ENCODE assay signal across 8 mouse cellular contexts in genomic region chr10:120209539-120209925, GRCm38 (mm10). TPM values are rescaled to one million over a fixed set of nuclear protein-coding genes. Genes with fewer than 3 reads are reported as not detected.
DNase-seq lines count a peak whose midpoint lies in the region; ATAC-seq and TF ChIP-seq lines count a peak whose summit lies in the region.

No protein-coding gene starts in this region.

- no peak for TF ChIP-seq POLR2A in spleen, adult 2 months (IDR thresholded peaks at IDR 0.05; ENCODE audit: low read depth, low read length)

- H3K4me1 ChIP-seq in spleen, adult 2 months (ENCODE audit: control insufficient read depth, insufficient read depth, insufficient read length) = peaks cover 3% of the 10 kb centered on the region; the same call in 1 of the 2 replicates
- no peaks in the 10 kb centered on the region for H3K4me1 ChIP-seq in embryonic facial prominence, embryonic 14.5 days (ENCODE audit: control insufficient read depth, insufficient read depth, low read length)
- no peaks in the 10 kb centered on the region for H3K4me1 ChIP-seq in intestine, postnatal 0 days (replicated peaks; ENCODE audit: control insufficient read depth, insufficient read depth, low read length)
- peaks cover 10% of the 10 kb centered on the region for H3K4me1 ChIP-seq in neural tube, embryonic 13.5 days (replicated peaks)

- H3K4me2 ChIP-seq in embryonic facial prominence, embryonic 14.5 days (ENCODE audit: low read depth, low read length) = peak overlapping the region; percentile 58
- peak overlapping the region; percentile 67 for H3K4me2 ChIP-seq in intestine, postnatal 0 days (replicated peaks; ENCODE audit: low read depth)
- H3K4me2 ChIP-seq in neural tube, embryonic 13.5 days = peak overlapping the region; percentile 79

- H3K27me3 ChIP-seq in spleen, adult 2 months (ENCODE audit: control insufficient read depth, insufficient read depth, low read length) = no peaks in the 10 kb centered on the region
- H3K27me3 ChIP-seq in embryonic facial prominence, embryonic 14.5 days (replicated peaks; ENCODE audit: control insufficient read depth, insufficient read depth, low read length) = no peaks in the 10 kb centered on the region
- H3K27me3 ChIP-seq in intestine, postnatal 0 days (replicated peaks; ENCODE audit: control insufficient read depth, insufficient read depth, low read length) = no peaks in the 10 kb centered on the region
- no peaks in the 10 kb centered on the region for H3K27me3 ChIP-seq in neural tube, embryonic 13.5 days

- 8% methylated on average over 6 of the region's 6 CpGs for WGBS in spleen, adult 2 months
- WGBS in embryonic facial prominence, embryonic 14.5 days = 49% methylated on average over 6 of the region's 6 CpGs
- WGBS in intestine, postnatal 0 days = 45% methylated on average over 6 of the region's 6 CpGs
- 81% methylated on average over 6 of the region's 6 CpGs for WGBS in neural tube, embryonic 13.5 days

- peak overlapping the region; percentile 41 for H3K4me3 ChIP-seq in spleen, adult 2 months (ENCODE audit: extremely low read depth, insufficient read depth, insufficient read length)
- peak overlapping the region; percentile 98 for H3K4me3 ChIP-seq in embryonic facial prominence, embryonic 14.5 days (ENCODE audit: low read depth, low read length)
- peak overlapping the region; percentile 99 for H3K4me3 ChIP-seq in intestine, postnatal 0 days (ENCODE audit: low read depth, low read length)
- H3K4me3 ChIP-seq in neural tube, embryonic 13.5 days = peak overlapping the region; percentile 95

- peak overlapping the region; percentile 84 for H3K9ac ChIP-seq in embryonic facial prominence, embryonic 14.5 days (ENCODE audit: low read depth, low read length)
- peak overlapping the region; percentile 76; the same call in 1 of the 2 replicates for H3K9ac ChIP-seq in intestine, postnatal 0 days (ENCODE audit: low read depth, low read length)
- H3K9ac ChIP-seq in neural tube, embryonic 13.5 days = peak overlapping the region; percentile 85

- peaks cover 1% of the 10 kb centered on the region for H3K36me3 ChIP-seq in spleen, adult 2 months (ENCODE audit: control insufficient read depth, insufficient read depth, low read length)
- no peaks in the 10 kb centered on the region; the same call in 1 of the 2 replicates for H3K36me3 ChIP-seq in embryonic facial prominence, embryonic 14.5 days (ENCODE audit: control insufficient read depth, insufficient read depth, low read length)
- no peaks in the 10 kb centered on the region for H3K36me3 ChIP-seq in intestine, postnatal 0 days (ENCODE audit: control insufficient read depth, insufficient read depth)
- no peaks in the 10 kb centered on the region for H3K36me3 ChIP-seq in neural tube, embryonic 13.5 days

- peaks cover 3% of the 10 kb centered on the region; the same call in 1 of the 2 replicates for H3K9me3 ChIP-seq in embryonic facial prominence, embryonic 14.5 days (ENCODE audit: control insufficient read depth, low read length)
- H3K9me3 ChIP-seq in intestine, postnatal 0 days (ENCODE audit: control insufficient read depth) = no peaks in the 10 kb centered on the region
- H3K9me3 ChIP-seq in neural tube, embryonic 13.5 days = peaks cover 4% of the 10 kb centered on the region; the same call in 1 of the 2 replicates

- no peak for TF ChIP-seq CTCF in spleen, adult 2 months (IDR thresholded peaks at IDR 0.05; ENCODE audit: extremely low read depth, insufficient read depth, insufficient read length, insufficient replicate concordance)
- no peak for TF ChIP-seq CTCF in intestine, postnatal 0 days (IDR thresholded peaks at IDR 0.05; ENCODE audit: low read depth)

- H3K27ac ChIP-seq in spleen, adult 2 months (ENCODE audit: insufficient read depth, low read length) = no peak overlapping the region
- no peak overlapping the region for H3K27ac ChIP-seq in embryonic facial prominence, embryonic 14.5 days (replicated peaks; ENCODE audit: low read depth, low read length)
- peak overlapping the region; percentile 11; the same call in 1 of the 2 replicates for H3K27ac ChIP-seq in intestine, postnatal 0 days (ENCODE audit: low read depth, low read length)
- H3K27ac ChIP-seq in neural tube, embryonic 13.5 days (replicated peaks) = no peak overlapping the region

- no peak for ATAC-seq in embryonic facial prominence, embryonic 14.5 days (ENCODE audit: low read depth)
- ATAC-seq in intestine, postnatal 0 days = peak; percentile 39; the same call in 1 of the 2 replicates
- ATAC-seq in neural tube, embryonic 13.5 days (ENCODE audit: low read depth) = no peak

- no peak for DNase-seq in spleen, adult 2 months (ENCODE audit: low read depth in 1 of 2, low spot score in 2 of 2)
- no peak for DNase-seq in spleen, postnatal 36 days (ENCODE audit: low spot score in 2 of 2)
- DNase-seq in embryonic facial prominence, embryonic 14.5 days (ENCODE audit: low spot score) = no peak
- no peak for DNase-seq in urinary bladder, postnatal 14 days (ENCODE audit: low spot score)
- no peak for DNase-seq in left cerebral cortex, adult 9 months (ENCODE audit: low spot score in 2 of 2)
- no peak for DNase-seq in frontal cortex, postnatal 10 days (ENCODE audit: low spot score in 2 of 2)

RNA-seq across cellular contexts. Expression of gene Irak3, which starts 7.6 kb away (rescaled TPM):
- polyA plus RNA-seq in spleen, adult 2 months (2012; rRNA removed) = 5.3 and 5.9 TPM in 2 replicates
- 4.1 and 4.2 TPM in 2 replicates for polyA plus RNA-seq in embryonic facial prominence, embryonic 14.5 days (2014; fragmentation: Nextera tagmentation; extraction: Ambion mirVana)
- polyA plus RNA-seq in intestine, postnatal 0 days (2015; fragmentation: Nextera tagmentation; extraction: Ambion mirVana) = 0.81 and 0.95 TPM in 2 replicates
- polyA plus RNA-seq in neural tube, embryonic 13.5 days (2015; fragmentation: Nextera tagmentation; extraction: Ambion mirVana) = 0.71 and 0.73 TPM in 2 replicates

RNA-seq across cellular contexts. Expression of gene Tmbim4, which starts 8.1 kb away (rescaled TPM):
- polyA plus RNA-seq in spleen, adult 2 months (2012; rRNA removed) = 110 and 156 TPM in 2 replicates
- polyA plus RNA-seq in embryonic facial prominence, embryonic 14.5 days (2014; fragmentation: Nextera tagmentation; extraction: Ambion mirVana) = 105 and 122 TPM in 2 replicates
- polyA plus RNA-seq in intestine, postnatal 0 days (2015; fragmentation: Nextera tagmentation; extraction: Ambion mirVana) = 241 and 243 TPM in 2 replicates
- polyA plus RNA-seq in neural tube, embryonic 13.5 days (2015; fragmentation: Nextera tagmentation; extraction: Ambion mirVana) = 116 and 120 TPM in 2 replicates

RNA-seq across cellular contexts. Expression of gene Llph, which starts 17.3 kb away (rescaled TPM):
- 2.8 and 3.0 TPM in 2 replicates for polyA plus RNA-seq in spleen, adult 2 months (2012; rRNA removed)
- polyA plus RNA-seq in embryonic facial prominence, embryonic 14.5 days (2014; fragmentation: Nextera tagmentation; extraction: Ambion mirVana) = 43.6 and 44.4 TPM in 2 replicates
- 40.6 and 49.3 TPM in 2 replicates for polyA plus RNA-seq in intestine, postnatal 0 days (2015; fragmentation: Nextera tagmentation; extraction: Ambion mirVana)
- polyA plus RNA-seq in neural tube, embryonic 13.5 days (2015; fragmentation: Nextera tagmentation; extraction: Ambion mirVana) = 38.0 and 44.2 TPM in 2 replicates

Comparison
In these comparisons a context has a peak if more than half of its experiments do, and no peak if none do; other contexts are left out.
1. H3K4me3 ChIP-seq: peak in every context shown above with its lines; median percentile 99 in intestine, postnatal 0 days; 98 in embryonic facial prominence, embryonic 14.5 days; 95 in neural tube, embryonic 13.5 days; 41 in spleen, adult 2 months.